Mouse (Mus musculus): ENCODE data around the gene Jarid2. TPM values are rescaled to one million over a fixed set of nuclear protein-coding genes. Genes with fewer than 3 reads are reported as not detected.

Gene Jarid2
- polyA plus RNA-seq, 1 experiment from 2014 or later = 22.5 TPM

- ATAC-seq (replicated peaks; ENCODE audit: low FRiP score, low read depth) (no peak), DNase-seq (ENCODE audit: low spot score) (peak; percentile 57)
- H3K4me1 ChIP-seq (replicated peaks; ENCODE audit: insufficient read depth, low read length) = peaks cover 15% of the 10 kb centered on the region
- peak overlapping the region; percentile 95 for H3K4me2 ChIP-seq (ENCODE audit: low read length)
- no peaks in the 10 kb centered on the region for H3K27me3 ChIP-seq (ENCODE audit: insufficient read depth, low read length)
- peak overlapping the region; percentile 59 for H3K4me3 ChIP-seq (replicated peaks; ENCODE audit: low read depth, low read length)
- no peaks in the 10 kb centered on the region for H3K36me3 ChIP-seq (ENCODE audit: insufficient read depth, low read length)
- H3K9me3 ChIP-seq (replicated peaks; ENCODE audit: low read length) = no peaks in the 10 kb centered on the region
- TF ChIP-seq CTCF (IDR thresholded peaks at IDR 0.05; ENCODE audit: low read depth) = no peak
- H3K9ac ChIP-seq (ENCODE audit: low read depth, low read length) = peak overlapping the region; percentile 87
- under 1% methylated on average over 13 of the region's 13 CpGs for WGBS
- peak overlapping the region; percentile 85 for H3K27ac ChIP-seq
Measured at GRCm38 (mm10) chr13:44733036-44733372, 3.7 kb downstream of the Jarid2 start.

- Histone ChIP-seq H3K9ac (ENCODE audit: low read depth, low read length) (peak overlapping the region; percentile 87), H3K9me3 (replicated peaks; ENCODE audit: low read length) (no peaks in the 10 kb centered on the region), H3K4me2 (ENCODE audit: low read length) (peak overlapping the region; percentile 95), H3K27me3 (ENCODE audit: insufficient read depth, low read length) (no peaks in the 10 kb centered on the region), H3K4me3 (replicated peaks; ENCODE audit: low read depth, low read length) (peak overlapping the region; percentile 59), H3K4me1 (replicated peaks; ENCODE audit: insufficient read depth, low read length) (peaks cover 15% of the 10 kb centered on the region), H3K36me3 (ENCODE audit: insufficient read depth, low read length) (no peaks in the 10 kb centered on the region), H3K27ac (peak overlapping the region; percentile 85)
- under 1% methylated on average over 64 of the region's 71 CpGs for WGBS
- TF ChIP-seq CTCF (IDR thresholded peaks at IDR 0.05; ENCODE audit: low read depth) = peak; percentile 52
- DNase-seq (ENCODE audit: low spot score) (peak; percentile 93), ATAC-seq (replicated peaks; ENCODE audit: low FRiP score, low read depth) (peak; percentile 44)
Measured at GRCm38 (mm10) chr13:44733373-44734111, 4.3 kb downstream of the Jarid2 start.

- 28% methylated on average over 5 of the region's 5 CpGs for WGBS
- Histone ChIP-seq H3K9ac (ENCODE audit: low read depth, low read length) (peak overlapping the region; percentile 87), H3K27me3 (ENCODE audit: insufficient read depth, low read length) (no peaks in the 10 kb centered on the region), H3K36me3 (ENCODE audit: insufficient read depth, low read length) (no peaks in the 10 kb centered on the region), H3K4me1 (replicated peaks; ENCODE audit: insufficient read depth, low read length) (peaks cover 14% of the 10 kb centered on the region), H3K4me2 (ENCODE audit: low read length) (peak overlapping the region; percentile 95), H3K9me3 (replicated peaks; ENCODE audit: low read length) (no peaks in the 10 kb centered on the region), H3K4me3 (replicated peaks; ENCODE audit: low read depth, low read length) (peak overlapping the region; percentile 59), H3K27ac (peak overlapping the region; percentile 85)
- TF ChIP-seq CTCF (IDR thresholded peaks at IDR 0.05; ENCODE audit: low read depth) = no peak
- peak; percentile 33 for DNase-seq (ENCODE audit: low spot score)
- no peak for ATAC-seq (replicated peaks; ENCODE audit: low FRiP score, low read depth)
Measured at GRCm38 (mm10) chr13:44734441-44734840, 5.2 kb downstream of the Jarid2 start.

GRCm38 (mm10) chr13:44735088-44735690 lies 5.9 kb downstream of the Jarid2 start:
- Histone ChIP-seq H3K4me1 (replicated peaks; ENCODE audit: insufficient read depth, low read length) (peaks cover 13% of the 10 kb centered on the region), H3K4me3 (replicated peaks; ENCODE audit: low read depth, low read length) (no peak overlapping the region), H3K36me3 (ENCODE audit: insufficient read depth, low read length) (no peaks in the 10 kb centered on the region), H3K27me3 (ENCODE audit: insufficient read depth, low read length) (no peaks in the 10 kb centered on the region), H3K9me3 (replicated peaks; ENCODE audit: low read length) (no peaks in the 10 kb centered on the region), H3K9ac (ENCODE audit: low read depth, low read length) (no peak overlapping the region), H3K4me2 (ENCODE audit: low read length) (peak overlapping the region; percentile 95; the same call in 1 of the 2 replicates), H3K27ac (no peak overlapping the region)
- no peak for TF ChIP-seq CTCF (IDR thresholded peaks at IDR 0.05; ENCODE audit: low read depth)
- WGBS = 18% methylated on average over 1 of the region's 1 CpGs
- ATAC-seq (replicated peaks; ENCODE audit: low FRiP score, low read depth) (no peak), DNase-seq (ENCODE audit: low spot score) (peak; percentile 37)

DNA sequence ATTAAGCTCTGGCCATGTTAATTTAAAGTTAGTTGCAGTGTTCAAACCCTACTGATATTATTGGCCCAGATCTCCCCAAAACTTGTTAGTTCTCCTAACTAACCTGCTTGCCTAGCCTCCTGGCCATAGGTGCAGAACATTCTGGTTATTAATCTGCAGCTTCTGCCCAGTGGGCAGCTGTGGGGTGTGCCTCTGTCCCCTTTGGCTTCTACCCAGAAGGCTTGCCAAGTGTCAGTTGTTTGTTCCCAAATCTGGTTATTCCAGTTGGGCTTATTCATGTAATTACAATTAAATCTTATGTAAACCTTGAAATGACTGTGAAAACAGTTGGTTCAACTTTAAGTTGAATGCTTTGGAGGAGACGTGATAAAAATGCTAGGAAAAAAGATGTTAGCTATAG lies 8.0 kb downstream of the Jarid2 start:
- no peak for ATAC-seq (replicated peaks; ENCODE audit: low FRiP score, low read depth)
- no peak overlapping the region for H3K27ac ChIP-seq
- WGBS = 62% methylated on average over 1 of the region's 1 CpGs

DNA sequence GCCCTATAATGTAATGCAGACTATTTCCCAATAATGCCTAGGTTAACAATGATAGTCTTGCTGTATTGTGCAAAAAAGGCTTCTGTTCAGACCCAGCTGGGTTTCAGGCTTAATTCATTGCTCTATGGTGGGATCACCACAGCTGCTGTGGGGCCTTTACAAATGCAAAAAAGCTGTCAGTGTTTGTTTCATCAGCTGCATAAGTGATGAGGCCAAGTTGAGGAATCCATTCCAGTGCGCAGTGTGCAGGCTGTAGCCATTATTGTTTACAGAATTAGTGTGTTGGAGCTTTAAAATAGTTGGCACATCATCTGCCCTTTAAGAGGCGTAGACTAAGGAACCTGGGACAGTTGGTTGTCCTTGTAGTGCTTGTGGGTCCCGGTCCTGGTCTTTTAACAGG lies 22.5 kb downstream of the Jarid2 start:
- Histone ChIP-seq H3K4me1 (replicated peaks; ENCODE audit: insufficient read depth, low read length) (peaks cover 11% of the 10 kb centered on the region), H3K9ac (ENCODE audit: low read depth, low read length) (no peak overlapping the region), H3K36me3 (ENCODE audit: insufficient read depth, low read length) (no peaks in the 10 kb centered on the region), H3K4me3 (replicated peaks; ENCODE audit: low read depth, low read length) (no peak overlapping the region), H3K27me3 (ENCODE audit: insufficient read depth, low read length) (no peaks in the 10 kb centered on the region), H3K27ac (no peak overlapping the region), H3K4me2 (ENCODE audit: low read length) (no peak overlapping the region), H3K9me3 (replicated peaks; ENCODE audit: low read length) (no peaks in the 10 kb centered on the region)
- ATAC-seq (replicated peaks; ENCODE audit: low FRiP score, low read depth) = no peak
- TF ChIP-seq CTCF (IDR thresholded peaks at IDR 0.05; ENCODE audit: low read depth) = no peak
- 75% methylated on average over 3 of the region's 3 CpGs for WGBS
- DNase-seq (ENCODE audit: low spot score) = no peak

More for the DNA sequence above, 8.0 kb downstream of the Jarid2 start:
- Histone ChIP-seq H3K4me1 (replicated peaks; ENCODE audit: insufficient read depth, low read length) (peaks cover 13% of the 10 kb centered on the region), H3K4me2 (ENCODE audit: low read length) (no peak overlapping the region), H3K36me3 (ENCODE audit: insufficient read depth, low read length) (no peaks in the 10 kb centered on the region), H3K27me3 (ENCODE audit: insufficient read depth, low read length) (no peaks in the 10 kb centered on the region), H3K9ac (ENCODE audit: low read depth, low read length) (no peak overlapping the region), H3K4me3 (replicated peaks; ENCODE audit: low read depth, low read length) (no peak overlapping the region), H3K9me3 (replicated peaks; ENCODE audit: low read length) (no peaks in the 10 kb centered on the region)
- no peak for TF ChIP-seq CTCF (IDR thresholded peaks at IDR 0.05; ENCODE audit: low read depth)
- no peak for DNase-seq (ENCODE audit: low spot score)

Measured in kidney, postnatal 0 days (tissue).